Mouse (Mus musculus): Measurements from ENCODE around the gene Slit1. TPM values are rescaled to one million over a fixed set of nuclear protein-coding genes. Genes with fewer than 3 reads are reported as not detected.
A peak's percentile ranks its signal among the peaks of the same experiment; 100 is the strongest.

Slit1 gene
- total and polyA plus RNA-seq, 3 experiments, result 0.16 to 0.30 TPM; not detected in 1

- H3K36me3 ChIP-seq (replicated peaks in 1 of 2; ENCODE audit: control insufficient read depth in 1 of 2, insufficient read depth in 1 of 2, low read length in 1 of 2), result peaks cover 31 to 71% of the 10 kb centered on the region in 2 experiments
- H3K9me3 ChIP-seq (replicated peaks; ENCODE audit: low read length), result no peaks in the 10 kb centered on the region
- no peaks in the 10 kb centered on the region for H3K4me1 ChIP-seq (ENCODE audit: control insufficient read depth in 1 of 2, insufficient read depth in 2 of 2)
- in situ Hi-C loops (cut with MboI; ENCODE audit: low pct_ligation_motif_present, low pct_unique_long_range_greater_than_20kb, low sequenced_read_pairs) (no loop called here), dilution Hi-C loops (cut with MboI; ENCODE audit: extremely low pct_ligation_motif_present, extremely low pct_unique_long_range_greater_than_20kb, low sequenced_read_pairs) (no loop called here)
- no peak overlapping the region for H3K4me2 ChIP-seq (ENCODE audit: insufficient read depth, low read depth, poor library complexity, severe bottlenecking)
- no peak overlapping the region for H3K27ac ChIP-seq (ENCODE audit: insufficient read depth, low read depth)
- H3K9ac ChIP-seq (ENCODE audit: insufficient read depth, low read depth), result no peak overlapping the region
- TF ChIP-seq SIN3A (IDR thresholded peaks at IDR 0.05; ENCODE audit: low read length) (no peak), JUN (IDR thresholded peaks at IDR 0.05; ENCODE audit: insufficient read depth, low read depth, low read length) (no peak), SMC3 (IDR thresholded peaks at IDR 0.05; ENCODE audit: low read depth, low read length) (no peak), ZKSCAN1 (IDR thresholded peaks at IDR 0.05; ENCODE audit: borderline replicate concordance, low read depth, low read length) (peak; percentile 72), RAD21 (IDR thresholded peaks at IDR 0.05; ENCODE audit: low read depth, low read length) (no peak), BHLHE40 (IDR thresholded peaks at IDR 0.05; ENCODE audit: low read depth, low read length) (no peak), CHD2 (IDR thresholded peaks at IDR 0.05; ENCODE audit: low read length) (no peak), ZMIZ1 (IDR thresholded peaks at IDR 0.05; ENCODE audit: low read depth, low read length) (no peak), JUND (conservative IDR thresholded peaks at IDR 0.05; ENCODE audit: low read depth, low read length) (no peak)
- no peaks in the 10 kb centered on the region for H3K27me3 ChIP-seq (replicated peaks)
- H3K4me3 ChIP-seq (replicated peaks in 1 of 3; ENCODE audit: low read depth in 2 of 3, low read length in 2 of 3, poor library complexity in 1 of 3), result no peak overlapping the region
- H3K79me2 ChIP-seq (replicated peaks; ENCODE audit: control insufficient read depth, extremely low read depth, insufficient read depth, poor library complexity, severe bottlenecking), result no peaks in the 10 kb centered on the region
- DNase-seq (ENCODE audit: extremely low read depth), result no peak
Observed at GRCm38 (mm10) chr19:41582918-41583514, 160.4 kb downstream of the Slit1 start.

GRCm38 (mm10) chr19:41581706-41582420 lies 161.6 kb downstream of the Slit1 start, which contains the start of gene Gm340:
TSS of gene Gm340 (plus strand) at chr19:41582370.
- no peak within 1 kb of the TSS for H3K27ac ChIP-seq (ENCODE audit: insufficient read depth, low read depth)
- no peaks in the 10 kb centered on the region for H3K79me2 ChIP-seq (replicated peaks; ENCODE audit: control insufficient read depth, extremely low read depth, insufficient read depth, poor library complexity, severe bottlenecking)
- H3K9me3 ChIP-seq (replicated peaks; ENCODE audit: low read length), result no peaks in the 10 kb centered on the region
- no peak within 1 kb of the TSS for H3K9ac ChIP-seq (ENCODE audit: insufficient read depth, low read depth)
- TF ChIP-seq MEF2A (IDR thresholded peaks at IDR 0.05; ENCODE audit: borderline replicate concordance, low read depth, low read length) (no peak), EP300 (IDR thresholded peaks at IDR 0.05; ENCODE audit: low read length) (no peak), KAT2A (IDR thresholded peaks at IDR 0.05; ENCODE audit: insufficient replicate concordance, low read length) (no peak), CHD2 (IDR thresholded peaks at IDR 0.05; ENCODE audit: low read length) (no peak), USF2 (conservative IDR thresholded peaks at IDR 0.05; ENCODE audit: low read depth, low read length) (no peak), ELF1 (IDR thresholded peaks at IDR 0.05; ENCODE audit: low read depth, low read length) (no peak), PAX5 (IDR thresholded peaks at IDR 0.05; ENCODE audit: low read length) (no peak), RAD21 (IDR thresholded peaks at IDR 0.05; ENCODE audit: low read depth, low read length) (no peak)
- H3K4me3 ChIP-seq (replicated peaks in 1 of 3; ENCODE audit: low read depth in 2 of 3, low read length in 2 of 3, poor library complexity in 1 of 3), result no peak within 1 kb of the TSS
- in situ Hi-C loops (cut with MboI; ENCODE audit: low pct_ligation_motif_present, low pct_unique_long_range_greater_than_20kb, low sequenced_read_pairs), result no loop called here
- no peaks in the 10 kb centered on the region for H3K27me3 ChIP-seq (replicated peaks)
- no peak within 1 kb of the TSS for H3K4me2 ChIP-seq (ENCODE audit: insufficient read depth, low read depth, poor library complexity, severe bottlenecking)
- no peaks in the 10 kb centered on the region for H3K4me1 ChIP-seq (ENCODE audit: control insufficient read depth in 1 of 2, insufficient read depth in 2 of 2)
- dilution Hi-C loops (cut with MboI; ENCODE audit: extremely low pct_ligation_motif_present, extremely low pct_unique_long_range_greater_than_20kb, low sequenced_read_pairs), result no loop called here
- no peak for DNase-seq (ENCODE audit: extremely low read depth)
- peaks cover 31 to 66% of the 10 kb centered on the region in 2 experiments for H3K36me3 ChIP-seq (replicated peaks in 1 of 2; ENCODE audit: control insufficient read depth in 1 of 2, insufficient read depth in 1 of 2, low read length in 1 of 2)

All from CH12.LX (cell line).